In genomic region chr19:3564309-3564708, GRCm38 (mm10) we compare ENCODE assay signal across 9 mouse cellular contexts. TPM values are rescaled to one million over a fixed set of nuclear protein-coding genes. Genes with fewer than 3 reads are reported as not detected.
DNase-seq lines count a peak whose midpoint lies in the region; ATAC-seq and TF ChIP-seq lines count a peak whose summit lies in the region.
"Had no signal": no experiment of that assay in that cellular context is flagged by ENCODE, and none has a peak within 500 bp of the region (broad histone marks: within the 10 kb centered on the region; RNA-seq: fewer than 3 reads in every experiment).

No protein-coding gene starts in this region.

- no peak for ATAC-seq in hindbrain, embryonic 16.5 days

- H3K9me3 ChIP-seq in heart, embryonic 10.5 days, result no peaks in the 10 kb centered on the region
- peaks cover 38% of the 10 kb centered on the region for H3K9me3 ChIP-seq in forebrain, embryonic 10.5 days
- no peaks in the 10 kb centered on the region for H3K9me3 ChIP-seq in hindbrain, embryonic 16.5 days (ENCODE audit: control insufficient read depth, low read length)

- no peak overlapping the region for H3K9ac ChIP-seq in hindbrain, embryonic 16.5 days (ENCODE audit: low read depth, low read length)

- no peak for TF ChIP-seq CTCF in lung, adult 2 months (IDR thresholded peaks at IDR 0.05; ENCODE audit: insufficient read depth, low read length)

- intact Hi-C loops in left cerebral cortex, postnatal 4 days (cut with DNase I), result no loop called here

- peaks cover 23% of the 10 kb centered on the region; the same call in 1 of the 2 replicates for H3K4me1 ChIP-seq in heart, embryonic 10.5 days
- H3K4me1 ChIP-seq in brown adipose tissue, adult 24 weeks (ENCODE audit: control insufficient read depth, insufficient read depth, insufficient read length, low read length), result peaks cover 45% of the 10 kb centered on the region
- H3K4me1 ChIP-seq in lung, adult 2 months (ENCODE audit: control insufficient read depth, insufficient read depth, low read length), result peaks cover 42% of the 10 kb centered on the region
- no peaks in the 10 kb centered on the region for H3K4me1 ChIP-seq in forebrain, embryonic 10.5 days
- peaks cover 2% of the 10 kb centered on the region; the same call in 1 of the 2 replicates for H3K4me1 ChIP-seq in hindbrain, embryonic 16.5 days (ENCODE audit: control insufficient read depth, insufficient read depth, low read depth, low read length)

- H3K4me3 ChIP-seq in heart, embryonic 10.5 days, result no peak overlapping the region
- H3K4me3 ChIP-seq in brown adipose tissue, adult 24 weeks (ENCODE audit: insufficient read depth, low read depth, low read length), result no peak overlapping the region
- H3K4me3 ChIP-seq in lung, adult 2 months (replicated peaks; ENCODE audit: extremely low read depth, low read depth, low read length), result no peak overlapping the region
- H3K4me3 ChIP-seq in forebrain, embryonic 10.5 days, result no peak overlapping the region
- no peak overlapping the region for H3K4me3 ChIP-seq in hindbrain, embryonic 16.5 days (ENCODE audit: low read length)

- no peaks in the 10 kb centered on the region for H3K27me3 ChIP-seq in heart, embryonic 10.5 days (ENCODE audit: insufficient read depth, poor library complexity, severe bottlenecking)
- H3K27me3 ChIP-seq in forebrain, embryonic 10.5 days (ENCODE audit: poor library complexity, severe bottlenecking), result no peaks in the 10 kb centered on the region
- H3K27me3 ChIP-seq in hindbrain, embryonic 16.5 days (replicated peaks; ENCODE audit: control insufficient read depth, insufficient read depth, low read length), result no peaks in the 10 kb centered on the region

- 67% methylated on average over 3 of the region's 3 CpGs for WGBS in heart, embryonic 10.5 days
- 8% methylated on average over 3 of the region's 3 CpGs for WGBS in lung, adult 2 months
- 97% methylated on average over 3 of the region's 3 CpGs for WGBS in forebrain, embryonic 10.5 days
- WGBS in hindbrain, embryonic 16.5 days, result 86% methylated on average over 3 of the region's 3 CpGs

- peaks cover 12% of the 10 kb centered on the region for H3K36me3 ChIP-seq in heart, embryonic 10.5 days
- peaks cover 82% of the 10 kb centered on the region for H3K36me3 ChIP-seq in forebrain, embryonic 10.5 days (replicated peaks)
- no peaks in the 10 kb centered on the region for H3K36me3 ChIP-seq in hindbrain, embryonic 16.5 days (ENCODE audit: control insufficient read depth, insufficient read depth, low read length)

- peak; percentile 97 for DNase-seq in heart, adult 11 months
- no peak for DNase-seq in heart, embryonic 10.5 days (ENCODE audit: low spot score)
- DNase-seq in heart, adult 8-10 months (ENCODE audit: low spot score), result peak; percentile 76
- peak; percentile 42 for DNase-seq in lung, adult 2 months
- DNase-seq in forebrain, embryonic 10.5 days (ENCODE audit: extremely low spot score, low spot score), result no peak
- no peak for DNase-seq in left cerebral cortex, postnatal 4 days
- DNase-seq: right cerebral cortex, postnatal 4 days had no signal

- no peak overlapping the region for H3K4me2 ChIP-seq in hindbrain, embryonic 16.5 days (ENCODE audit: low read length)

- TF ChIP-seq POLR2A in lung, adult 2 months (IDR thresholded peaks at IDR 0.05; ENCODE audit: borderline replicate concordance, extremely low read depth, low read depth, low read length), result no peak

- H3K27ac ChIP-seq in heart, embryonic 10.5 days, result no peak overlapping the region
- H3K27ac ChIP-seq in brown adipose tissue, adult 24 weeks (replicated peaks; ENCODE audit: low read depth, low read length), result peak overlapping the region; percentile 15
- no peak overlapping the region for H3K27ac ChIP-seq in forebrain, embryonic 10.5 days
- no peak overlapping the region for H3K27ac ChIP-seq in hindbrain, embryonic 16.5 days (ENCODE audit: low read depth, low read length)

RNA-seq across cellular contexts. Expression of gene Ppp6r3, which starts 11.2 kb away (rescaled TPM):
- polyA plus RNA-seq in heart, embryonic 10.5 days (2016; fragmentation: Nextera tagmentation; extraction: Ambion mirVana), result 63.4 and 63.5 TPM in 2 replicates
- 32.4 and 45.1 TPM in 2 replicates for polyA plus RNA-seq in brown adipose tissue, adult 24 weeks (2012; ENCODE audit: insufficient read depth, insufficient read length, missing spikeins)
- 10 to 100 TPM; 67.3 to 84.8 (median 74.2) TPM for total RNA-seq in heart, adult 8-10 months (2022)
- polyA plus RNA-seq in lung, adult 2 months (2012; rRNA removed), result 43.5 and 55.6 TPM in 2 replicates
- polyA plus RNA-seq in forebrain, embryonic 10.5 days (2016; fragmentation: Nextera tagmentation; extraction: Ambion mirVana), result 72.3 and 75.3 TPM in 2 replicates
- total RNA-seq in left cerebral cortex, postnatal 4 days (2021), result 100 to 1,000 TPM; 100 to 113 TPM
- 49.7 and 56.5 TPM in 2 replicates for polyA plus RNA-seq in hindbrain, embryonic 16.5 days (2015; fragmentation: Nextera tagmentation; extraction: Ambion mirVana)

Comparison
In these comparisons a context has a peak if more than half of its experiments do, and no peak if none do; other contexts are left out.
1. DNase-seq: peak in heart, adult 11 months (single experiment), heart, adult 8-10 months (single experiment) and lung, adult 2 months (single experiment); none in heart, embryonic 10.5 days (single experiment), forebrain, embryonic 10.5 days (single experiment) and left cerebral cortex, postnatal 4 days (single experiment).